Mouse (Mus musculus): ENCODE data around the gene Acsbg2.

- TF ChIP-seq CTCF (IDR thresholded peaks at IDR 0.05) (no peak), POLR2A (IDR thresholded peaks at IDR 0.05; ENCODE audit: insufficient read depth, low read depth, low read length) (no peak), EP300 (IDR thresholded peaks at IDR 0.05; ENCODE audit: insufficient read depth, low read depth, low read length) (0 out of 2 replicates have a peak, but pooled peaks have one; percentile 21)
Measured at GRCm38 (mm10) chr17:56810245-56810644, 64.0 kb downstream of the Acsbg2 start.

All from heart, adult 2 months (tissue).